Mouse (Mus musculus): Measurements from ENCODE around the gene Ppm1e.

The Ppm1e gene

GRCm38 (mm10) chr11:87247494-87247866 lies 111.3 kb downstream of the Ppm1e start:
- DNase-seq = no peak

DNA sequence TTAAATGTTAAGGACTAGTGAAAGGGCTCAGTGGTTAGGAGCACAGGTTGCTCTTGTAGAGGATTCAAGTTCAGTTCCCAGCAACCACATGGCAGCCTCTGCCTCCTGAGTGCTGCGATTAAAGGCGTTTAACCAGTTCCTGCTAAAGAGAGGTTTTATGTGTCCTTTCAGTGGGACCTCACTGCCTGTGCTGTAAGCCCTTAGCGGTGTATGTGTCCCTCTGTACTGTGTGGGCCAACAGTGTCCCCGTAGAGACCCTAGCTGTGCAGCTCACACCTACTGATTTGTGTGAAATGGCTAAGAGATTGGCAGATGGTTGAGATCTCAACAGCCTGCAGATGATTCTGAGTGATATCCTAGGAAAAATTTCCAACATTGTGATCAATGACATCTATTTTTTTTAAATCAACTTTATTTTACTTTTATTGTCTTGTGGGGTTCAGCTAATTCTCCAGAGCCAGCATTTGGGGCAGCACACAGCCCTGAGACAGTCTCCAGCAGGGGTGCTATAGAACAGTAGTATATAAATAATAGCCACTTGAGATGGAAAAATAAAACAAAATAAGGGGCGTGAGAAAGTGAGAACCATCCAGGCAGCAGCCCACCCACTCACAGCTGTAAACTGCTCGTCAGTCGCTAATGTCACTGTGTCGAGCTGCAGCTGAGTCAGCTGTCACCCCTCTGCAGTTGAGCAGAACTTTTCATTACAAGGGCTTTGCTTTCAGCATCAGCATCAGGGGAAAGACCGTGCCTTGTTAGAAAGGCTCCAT lies 111.9 kb downstream of the Ppm1e start:
- no peak for DNase-seq

- DNase-seq = no peak
These were observed 112.6 kb downstream of the Ppm1e start for GRCm38 (mm10) chr11:87246107-87246651.

GRCm38 (mm10) chr11:87245171-87245840 lies 113.5 kb downstream of the Ppm1e start:
- DNase-seq = no peak

GRCm38 (mm10) chr11:87241256-87241655 lies 117.6 kb downstream of the Ppm1e start:
- no peak for DNase-seq

- DNase-seq = no peak
These were observed 118.0 kb downstream of the Ppm1e start for GRCm38 (mm10) chr11:87240833-87241215.

DNA sequence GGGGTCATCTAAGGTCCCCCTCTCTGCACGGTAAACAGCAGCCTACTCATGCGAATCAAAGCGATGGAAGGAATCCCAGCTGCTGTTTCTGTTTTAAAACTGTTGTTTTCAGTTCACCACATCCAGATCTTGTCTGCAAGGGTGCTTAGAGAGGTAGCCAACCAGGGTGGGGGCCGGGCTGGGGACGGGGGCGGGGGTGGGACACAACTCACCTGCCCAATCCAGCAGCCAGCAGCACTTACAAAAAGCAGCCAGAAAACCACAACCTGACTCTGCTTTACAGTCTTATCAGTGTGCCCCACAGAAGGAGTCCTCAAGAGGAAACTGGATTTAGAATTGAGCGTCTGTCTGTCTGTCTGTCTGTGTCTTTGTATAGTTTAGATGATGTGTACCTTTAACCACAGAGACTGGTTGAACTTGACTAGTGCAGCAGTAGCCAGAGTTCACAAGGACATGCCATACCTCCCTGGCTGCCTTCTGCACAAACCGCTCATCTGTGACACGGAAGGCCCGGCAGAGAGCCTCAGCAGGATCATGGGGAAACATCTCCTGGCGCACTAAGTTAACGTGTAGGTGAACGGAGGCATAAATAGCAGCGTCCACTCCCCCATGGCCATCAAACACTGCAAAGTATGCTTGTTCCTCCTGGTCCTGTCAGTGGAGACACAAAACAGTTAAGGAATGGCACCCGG lies 118.5 kb downstream of the Ppm1e start:
- DNase-seq = peak; percentile 6

- DNase-seq = no peak
These were observed 119.8 kb downstream of the Ppm1e start for GRCm38 (mm10) chr11:87238891-87239530.

DNA sequence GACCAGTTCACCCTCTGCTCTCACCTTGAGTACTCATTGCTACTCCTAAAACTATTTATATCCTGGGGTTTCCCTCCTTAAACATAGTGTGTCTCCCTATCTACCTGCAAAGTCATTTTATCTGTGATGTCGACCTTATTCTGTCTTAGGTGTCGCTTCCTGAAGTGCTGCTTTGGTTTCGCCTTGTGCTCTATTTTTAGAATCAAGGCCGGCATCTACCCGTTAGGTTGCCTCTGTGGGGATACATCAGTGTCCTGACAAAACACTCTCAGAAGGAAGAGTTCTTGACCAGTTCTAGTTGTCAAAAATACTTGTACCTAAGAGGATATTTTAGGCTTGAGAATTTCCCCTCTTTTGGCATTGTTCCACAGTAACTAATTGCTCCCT lies 123.3 kb downstream of the Ppm1e start:
- DNase-seq = no peak

DNA sequence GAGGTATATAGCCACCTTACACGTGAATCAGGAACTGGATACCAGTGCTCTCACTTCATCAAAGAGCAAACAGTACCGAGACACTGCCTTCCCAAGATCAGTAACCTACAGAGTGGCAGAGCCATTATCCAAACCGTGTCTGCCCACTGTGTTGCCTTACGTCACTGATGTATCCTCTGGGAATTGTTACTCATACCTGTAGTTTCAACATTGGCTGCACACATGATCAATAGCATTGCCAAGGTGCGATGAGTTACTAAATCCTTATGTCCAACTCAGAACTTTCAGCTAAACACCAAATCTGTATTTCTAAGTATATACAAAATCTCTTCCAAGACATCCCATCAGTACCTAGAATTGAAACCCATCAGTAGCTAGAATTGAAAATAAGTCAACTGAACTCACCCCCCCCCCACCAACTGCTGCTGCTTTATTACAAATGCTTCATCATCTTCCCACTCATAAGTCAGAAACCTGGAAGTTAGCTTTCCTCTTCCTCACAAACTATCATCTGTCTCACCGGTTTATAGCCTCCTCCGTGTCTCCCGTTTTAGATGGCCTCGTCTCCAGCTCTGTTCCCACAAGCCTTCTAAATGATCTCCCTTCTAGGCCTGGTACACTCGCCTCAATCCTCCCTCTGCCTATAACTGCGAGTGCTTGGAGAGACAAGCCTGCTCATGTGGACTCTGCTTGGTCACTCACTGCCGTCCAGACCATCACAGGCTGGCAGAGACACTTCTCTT lies 123.9 kb downstream of the Ppm1e start:
- DNase-seq = no peak

GRCm38 (mm10) chr11:87233377-87233776 lies 125.4 kb downstream of the Ppm1e start:
- no peak for DNase-seq

GRCm38 (mm10) chr11:87227056-87227455 lies 131.8 kb downstream of the Ppm1e start:
- no peak for DNase-seq

GRCm38 (mm10) chr11:87222686-87223085 lies 136.1 kb downstream of the Ppm1e start:
- DNase-seq = peak; percentile 6

GRCm38 (mm10) chr11:87212313-87212712 lies 146.5 kb downstream of the Ppm1e start:
- DNase-seq = no peak

All from kidney, adult 11 months (tissue).